Mouse (Mus musculus) urinary bladder, postnatal 10 days (tissue): ENCODE data around the gene Klhl35.

Experiments
- DNase-seq: peaks from one replicate; pipeline ENCODE4 v3.0.0; 2022; ENCODE audit warnings: low spot score

Gene Klhl35

DNA sequence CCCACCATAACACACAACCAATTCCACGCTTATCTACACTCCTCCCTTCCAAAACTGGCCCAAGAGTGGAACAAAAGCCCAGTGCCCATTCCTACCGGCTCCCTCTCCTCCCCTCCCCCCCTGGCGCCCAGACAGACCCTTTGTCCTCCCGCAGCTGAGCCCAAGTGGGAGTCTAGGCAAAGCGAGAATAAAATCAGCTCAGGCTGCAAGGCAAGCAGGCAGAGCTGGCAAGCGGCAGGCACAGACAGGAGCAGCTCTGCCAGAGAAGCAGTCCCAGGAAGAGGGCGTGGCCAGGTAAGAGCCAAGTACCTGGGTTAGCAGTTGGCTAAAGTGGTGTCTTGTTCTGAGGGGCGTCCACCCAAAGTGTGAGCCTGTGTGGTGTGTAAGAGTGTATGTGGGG lies at the start of gene Klhl35:
TSS of gene Klhl35 (plus strand) at position 194 of the 400 bp plus-strand sequence.
- no peak for DNase-seq

DNA sequence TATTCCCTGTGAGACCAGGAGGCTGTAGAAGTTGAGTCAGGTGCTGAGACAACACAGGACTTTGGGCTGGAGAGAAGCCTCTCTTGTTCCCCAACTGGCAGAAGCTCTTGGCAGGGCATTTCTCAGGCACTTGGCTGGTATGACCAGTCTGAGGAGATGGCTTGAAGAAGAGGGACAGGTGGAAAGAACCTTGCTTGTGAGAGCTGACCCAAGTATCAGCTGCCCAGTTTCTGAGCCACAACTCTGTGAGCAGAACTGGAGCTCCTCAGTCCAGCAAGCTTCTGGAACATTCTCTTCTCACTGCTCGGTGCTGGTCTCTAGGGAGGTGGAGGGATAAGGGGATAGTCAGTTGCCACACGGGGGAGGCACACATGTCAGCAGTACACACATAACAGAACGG lies 46.5 kb upstream of the Klhl35 start:
- no peak for DNase-seq

DNA sequence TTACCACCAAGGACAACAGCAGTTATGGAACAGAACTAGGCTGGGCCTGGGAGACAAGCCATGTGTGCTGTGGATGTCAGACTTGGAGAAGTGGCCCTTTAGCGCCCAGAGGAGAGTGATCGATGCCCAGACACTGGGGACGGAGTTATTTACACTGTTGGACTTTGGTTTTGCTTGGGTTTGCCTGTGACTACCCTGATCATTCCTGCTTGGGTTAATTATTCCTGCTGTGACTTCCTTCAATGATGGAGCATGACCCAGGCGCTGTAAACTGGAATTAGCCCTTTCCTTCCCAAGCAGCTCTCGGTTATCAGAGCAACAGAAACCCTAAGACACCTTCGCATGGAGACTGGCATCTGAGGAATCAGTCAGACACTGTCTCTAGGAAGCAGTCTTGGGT lies 44.8 kb upstream of the Klhl35 start:
- DNase-seq, result no peak

DNA sequence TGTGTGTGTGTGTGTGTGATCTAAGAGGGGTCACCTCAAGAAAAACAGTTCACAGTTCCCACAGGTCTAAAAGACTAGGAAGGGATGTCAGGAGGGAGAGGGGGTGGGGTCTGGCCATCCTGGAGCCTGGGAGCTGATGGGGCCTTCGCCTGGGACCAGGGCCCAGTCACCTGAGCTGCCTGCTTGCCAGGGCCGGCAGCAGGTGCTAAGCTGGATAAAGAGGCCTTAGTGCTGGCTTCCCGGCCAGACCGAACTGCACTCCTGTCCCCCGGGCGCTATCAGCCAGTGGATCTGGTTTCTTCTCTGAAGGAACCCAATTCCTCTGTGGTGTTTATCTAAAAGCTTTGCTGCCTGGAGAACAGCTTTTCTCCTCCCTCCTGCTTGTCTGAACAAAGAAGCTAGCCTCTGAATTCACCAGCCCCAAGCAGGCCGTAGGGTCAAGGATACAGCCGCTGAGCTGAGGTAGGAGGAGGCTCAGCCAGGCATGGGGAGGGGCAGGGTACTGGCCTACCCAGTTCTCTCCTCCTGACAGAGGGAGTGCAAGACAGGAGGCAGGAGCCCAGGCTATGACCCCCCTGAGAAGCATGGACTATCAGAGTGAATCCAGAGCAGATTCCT lies 41.2 kb upstream of the Klhl35 start:
- DNase-seq, result no peak

DNA sequence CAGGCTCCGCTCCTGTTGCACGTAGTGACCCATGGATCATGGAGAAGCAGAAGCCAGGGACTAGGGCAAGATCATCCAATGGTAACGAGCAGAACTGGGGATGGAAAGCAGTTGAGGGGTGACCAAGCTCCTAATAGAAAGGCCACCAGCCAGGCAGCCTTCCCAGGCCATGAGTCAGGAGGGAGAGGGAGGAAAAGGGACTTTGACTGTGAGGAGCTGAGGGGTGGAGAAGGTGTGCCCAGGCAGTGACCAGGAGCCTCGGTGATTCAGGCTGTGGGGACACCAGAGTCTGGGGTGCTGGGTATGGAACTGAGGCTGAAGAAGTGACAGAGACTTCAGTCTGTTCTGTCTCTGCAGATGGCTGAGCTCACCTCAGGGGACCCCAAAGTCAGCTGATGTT lies 40.1 kb upstream of the Klhl35 start:
- DNase-seq, result no peak

DNA sequence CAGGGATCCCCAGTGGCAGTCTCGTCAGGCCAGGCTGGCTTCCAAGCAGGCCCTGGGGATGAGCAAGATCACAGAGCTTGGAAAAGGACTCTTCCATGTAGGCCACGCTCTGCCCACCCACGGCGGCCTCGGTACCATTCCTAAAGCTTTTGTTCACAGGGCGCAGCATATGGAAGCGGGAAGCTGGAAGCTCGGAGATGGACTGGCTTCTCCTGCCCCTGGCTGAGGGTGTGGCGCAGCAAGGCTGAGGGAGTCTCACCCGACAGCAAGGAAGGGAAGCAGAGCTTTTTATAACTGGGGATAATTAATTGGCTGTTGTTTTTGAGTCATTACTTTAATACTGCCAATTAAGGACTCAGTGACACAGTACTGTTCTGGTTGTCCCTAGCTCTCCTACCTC lies 38.8 kb upstream of the Klhl35 start:
- DNase-seq, result no peak

DNA sequence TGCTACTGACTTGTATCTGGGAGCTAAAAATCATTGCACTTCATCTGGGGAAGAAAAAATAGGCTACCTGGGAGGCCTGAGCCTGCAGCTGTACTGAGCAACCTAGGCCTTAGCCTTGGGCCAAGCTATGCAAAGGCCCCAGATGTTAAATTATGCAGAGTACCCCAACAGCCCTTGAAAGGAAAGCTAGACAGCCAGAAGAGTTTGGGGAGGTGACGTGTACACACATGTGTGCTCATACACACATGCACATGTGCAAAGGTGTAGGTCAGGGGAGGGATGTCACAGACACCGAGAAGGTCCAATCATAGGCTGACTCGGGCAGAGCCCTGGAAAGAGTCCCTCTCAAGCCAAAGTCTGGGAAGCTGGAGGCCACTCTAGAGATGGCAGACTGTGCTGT lies 37.8 kb upstream of the Klhl35 start:
- DNase-seq, result no peak

DNA sequence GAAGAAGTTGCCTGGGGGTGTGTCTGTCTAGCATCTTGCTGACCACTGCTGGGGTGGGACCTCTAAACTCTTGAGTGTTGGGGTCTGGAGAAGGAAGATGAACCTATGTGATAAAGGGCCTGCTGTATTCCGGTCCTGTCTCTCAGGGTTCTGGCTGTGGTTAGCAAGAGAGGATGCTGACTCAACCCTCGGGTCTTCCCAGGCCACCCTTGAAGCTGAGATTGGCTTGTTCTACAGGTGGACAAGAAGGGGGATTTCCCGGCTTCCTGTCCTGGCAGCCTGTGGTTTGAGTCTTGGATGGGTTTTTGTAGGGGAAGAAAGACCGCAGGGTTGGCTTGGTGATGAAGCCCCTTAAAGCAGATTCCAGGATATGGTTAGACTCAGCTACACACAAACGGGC lies 37.0 kb upstream of the Klhl35 start:
- DNase-seq, result no peak

DNA sequence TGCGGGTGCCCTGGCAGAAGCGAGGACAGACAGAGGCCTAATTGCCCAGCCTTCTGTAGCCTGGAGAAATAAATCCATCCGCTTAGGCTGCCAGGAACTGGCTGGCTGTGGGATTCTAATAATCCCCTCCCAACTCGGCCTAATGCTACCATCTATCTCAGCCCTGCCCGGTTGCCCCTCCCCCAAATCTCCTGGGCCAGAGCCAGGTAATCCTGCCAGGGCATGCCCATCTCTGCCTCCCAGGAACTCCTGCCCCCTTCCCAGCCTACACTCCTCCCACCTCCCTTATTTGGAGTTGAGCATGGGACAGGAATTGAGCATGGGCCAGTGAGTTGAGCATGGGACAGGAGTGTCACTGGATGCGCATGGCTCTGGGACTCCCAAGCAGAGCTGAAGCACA lies 36.0 kb upstream of the Klhl35 start:
- no peak for DNase-seq

DNA sequence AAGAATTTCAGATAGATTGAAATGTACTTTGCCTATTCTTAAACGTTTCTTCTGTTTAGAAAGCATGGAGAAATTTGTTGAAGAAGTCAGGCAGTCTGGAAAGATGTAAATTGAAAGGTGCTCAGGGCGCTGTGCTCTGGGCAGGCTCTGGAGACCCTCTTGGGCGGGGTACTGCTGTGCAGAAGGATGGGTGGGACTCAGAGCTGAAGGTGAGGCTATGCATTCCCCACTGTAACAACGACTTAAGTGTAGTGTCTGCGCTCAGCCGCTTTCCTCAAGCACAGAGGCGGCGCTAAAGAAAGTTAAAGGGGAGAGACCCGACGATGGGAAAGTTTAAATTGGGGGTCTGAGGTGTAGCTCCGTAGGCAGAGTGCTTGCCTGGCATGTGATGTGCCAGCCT lies 35.6 kb upstream of the Klhl35 start:
- DNase-seq, result no peak

DNA sequence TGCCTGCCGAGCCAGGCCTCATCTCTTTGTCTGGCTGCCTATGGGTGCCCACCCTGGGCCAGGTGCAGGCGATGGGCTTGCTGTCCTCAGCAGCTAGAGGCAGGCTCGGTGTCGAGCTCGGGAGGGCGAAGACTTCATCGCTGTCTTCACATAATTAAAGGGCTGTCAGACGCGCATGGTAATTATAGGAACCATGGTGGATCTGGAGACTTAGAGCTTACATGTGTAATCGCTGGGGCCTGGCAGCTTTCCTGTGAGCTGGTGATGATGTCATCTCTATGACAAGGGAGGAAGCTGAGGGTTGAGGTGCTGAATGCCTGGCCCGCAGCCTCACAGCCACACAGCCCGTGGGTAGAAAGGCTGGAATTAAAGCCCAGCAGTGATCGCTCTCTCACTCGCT lies 33.6 kb upstream of the Klhl35 start:
- no peak for DNase-seq

DNA sequence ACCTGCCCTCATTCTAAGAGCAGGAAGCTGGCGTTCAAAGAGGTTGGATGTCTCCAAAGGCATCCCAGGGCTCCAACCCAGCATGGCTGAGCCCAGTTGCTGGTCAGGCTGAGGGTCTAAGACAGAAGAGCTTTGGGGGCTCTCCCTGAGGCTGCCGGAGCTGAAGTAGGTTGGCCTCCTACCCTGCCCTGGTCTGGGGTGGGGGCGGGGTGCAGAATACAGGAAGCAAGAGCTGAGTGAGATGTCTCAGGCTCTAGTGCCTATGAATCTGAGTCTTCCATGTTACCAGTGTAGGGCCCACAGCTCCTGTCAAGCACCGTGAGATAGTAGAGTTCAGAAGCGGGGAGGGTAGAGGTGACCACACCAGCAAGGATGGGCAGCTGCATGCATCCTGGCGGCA lies 32.9 kb upstream of the Klhl35 start:
- DNase-seq, result no peak

DNA sequence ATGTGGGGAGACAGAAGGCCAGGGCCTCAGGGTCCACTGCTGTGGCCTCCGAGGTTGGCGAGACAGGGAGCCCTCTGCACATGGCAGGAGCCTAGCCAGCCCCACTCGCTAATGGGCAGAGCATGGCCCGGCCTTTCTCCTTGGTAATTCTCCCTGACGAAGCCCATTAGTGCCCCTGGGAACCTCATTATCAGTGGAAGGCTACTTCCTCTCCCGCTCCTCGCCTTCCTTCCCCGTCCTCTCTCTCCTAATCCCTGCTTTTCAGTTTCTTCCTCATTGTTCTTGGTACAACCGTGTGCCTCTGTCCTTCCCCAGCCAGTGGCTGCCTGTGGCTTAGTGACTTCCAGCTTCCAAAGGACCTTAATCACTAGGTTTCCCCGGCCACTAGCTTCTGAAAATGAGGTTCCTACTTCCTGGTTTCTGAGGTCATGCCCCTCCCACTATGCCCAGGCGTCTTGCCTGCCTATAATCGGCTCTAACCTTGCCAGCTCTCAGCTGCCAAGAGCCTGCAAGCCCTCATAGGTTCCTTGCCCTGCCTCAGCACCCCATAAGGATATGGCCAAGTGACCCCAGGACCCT lies 31.0 kb upstream of the Klhl35 start:
- no peak for DNase-seq

DNA sequence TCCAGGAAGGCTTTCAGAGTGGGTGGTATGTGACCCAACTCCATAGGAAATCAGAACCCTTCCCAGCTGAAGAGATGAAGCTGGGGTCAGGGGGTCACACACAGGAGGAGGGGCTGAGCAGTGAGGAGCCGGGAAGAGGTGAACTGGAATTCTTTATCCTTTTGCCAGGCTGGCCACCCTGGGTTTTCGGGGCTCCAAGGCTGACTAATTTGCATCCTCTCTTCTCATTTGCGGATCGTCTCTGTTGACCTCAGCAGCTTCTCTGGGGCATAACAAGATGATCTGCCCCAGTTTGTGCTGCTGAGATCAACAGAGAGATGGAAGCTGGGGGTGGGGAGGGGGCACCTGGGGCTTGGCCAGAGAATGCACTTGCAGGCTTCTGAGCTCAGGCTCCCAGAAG lies 29.3 kb upstream of the Klhl35 start:
- DNase-seq, result no peak

DNA sequence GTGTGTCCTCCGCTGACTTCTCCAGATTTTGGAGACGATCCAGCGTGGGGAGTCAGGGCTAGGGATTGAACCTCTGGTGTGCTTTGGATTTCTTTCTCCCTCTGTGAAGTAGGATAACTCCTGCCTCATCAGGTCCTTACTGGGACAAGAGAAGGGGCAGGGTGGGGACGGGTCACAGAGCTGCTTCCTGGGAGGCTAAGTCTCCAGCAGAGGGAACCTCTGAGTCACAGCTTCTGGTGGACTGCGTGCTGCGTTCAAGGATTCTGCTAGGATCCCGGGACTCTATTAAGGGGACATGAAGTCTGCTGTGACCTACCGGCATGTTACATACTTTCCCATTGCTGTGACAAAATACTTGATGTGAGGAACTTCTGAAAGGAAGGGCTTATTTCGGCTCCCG lies 26.9 kb upstream of the Klhl35 start:
- no peak for DNase-seq

DNA sequence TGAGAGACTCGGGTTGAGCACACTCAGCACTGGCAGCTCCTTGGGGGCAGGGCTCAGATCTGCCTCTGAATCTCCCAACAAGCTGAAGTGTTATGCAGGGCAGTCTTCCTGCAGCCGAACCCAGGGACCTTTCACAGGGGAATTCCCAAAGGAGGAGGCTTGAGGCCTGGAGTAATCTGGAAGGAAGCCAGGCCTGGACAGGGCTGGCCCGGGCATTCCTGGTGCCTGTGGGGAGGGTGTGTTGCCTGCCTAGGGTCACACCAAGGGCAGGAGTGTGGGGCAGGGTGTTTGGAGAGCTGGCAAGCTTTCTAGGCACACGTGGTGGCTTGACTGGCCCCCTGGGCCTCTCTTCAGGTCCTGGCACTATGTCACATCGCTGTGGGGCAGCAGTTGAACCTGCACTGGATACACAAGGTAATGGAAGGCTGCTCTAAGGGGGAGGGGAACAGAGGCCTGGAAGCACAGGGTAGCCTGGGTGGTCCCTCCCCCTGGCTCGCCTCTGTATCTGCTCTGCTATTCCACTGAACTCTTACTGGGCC lies 24.2 kb upstream of the Klhl35 start:
- no peak for DNase-seq

DNA sequence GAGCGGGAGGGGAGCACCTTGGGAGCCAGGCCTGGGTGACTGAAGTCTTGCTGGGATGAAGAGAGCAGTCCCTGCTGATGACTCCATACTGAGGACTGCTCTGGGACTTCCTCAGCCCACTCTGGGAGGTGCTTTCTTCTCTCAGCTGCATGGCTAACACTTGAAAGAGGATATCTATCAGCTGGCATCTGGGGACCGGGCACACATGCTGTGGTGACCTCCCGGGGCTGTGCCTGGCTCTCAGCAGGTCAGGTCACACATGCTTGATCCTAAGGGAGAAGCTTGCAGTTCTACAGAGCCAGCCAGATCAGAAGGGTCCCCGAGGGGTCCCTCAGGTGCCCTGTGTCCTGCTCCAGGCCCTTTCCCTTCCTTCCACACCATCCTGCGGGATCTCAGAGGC lies 22.6 kb upstream of the Klhl35 start:
- DNase-seq, result no peak

DNA sequence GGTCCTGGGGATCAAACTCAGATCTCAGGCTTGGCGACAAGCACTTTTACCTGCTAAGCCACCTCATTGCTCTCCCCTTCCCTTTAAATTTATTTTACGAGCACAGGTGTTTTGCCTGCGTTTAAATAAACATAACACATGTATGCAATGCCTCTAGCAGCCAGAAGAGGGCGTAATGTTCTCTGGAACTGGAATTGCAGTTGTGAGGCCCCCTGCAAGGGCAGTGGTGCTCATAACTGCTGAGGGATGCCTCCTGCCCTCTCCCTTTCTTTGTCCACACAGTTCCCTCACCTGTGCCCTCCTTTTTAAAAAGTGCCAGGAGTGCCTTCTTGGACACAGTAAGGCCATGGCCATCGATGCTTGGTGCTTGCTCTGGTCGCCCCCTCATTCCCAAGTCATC lies 21.8 kb upstream of the Klhl35 start:
- no peak for DNase-seq

DNA sequence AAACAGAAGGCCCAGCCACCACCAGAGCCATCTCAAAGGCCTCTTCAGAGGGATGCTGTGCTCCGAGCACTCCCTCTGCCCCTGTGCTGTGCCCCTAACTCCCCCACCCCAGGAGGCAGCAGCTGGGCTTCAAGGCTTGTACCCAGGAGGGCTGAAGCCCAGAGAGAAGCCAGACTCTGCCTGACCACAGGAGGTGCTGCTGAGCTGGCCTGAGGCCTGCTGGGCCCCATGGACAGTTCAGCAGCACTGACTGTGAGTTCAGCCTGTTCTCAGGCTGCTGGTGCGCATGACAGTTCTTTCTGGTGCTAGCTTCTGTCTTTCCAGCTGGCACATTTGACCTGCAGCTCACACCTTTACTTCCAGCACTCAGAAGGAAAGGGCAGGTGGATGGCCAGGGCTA lies 20.0 kb upstream of the Klhl35 start:
- DNase-seq, result no peak

DNA sequence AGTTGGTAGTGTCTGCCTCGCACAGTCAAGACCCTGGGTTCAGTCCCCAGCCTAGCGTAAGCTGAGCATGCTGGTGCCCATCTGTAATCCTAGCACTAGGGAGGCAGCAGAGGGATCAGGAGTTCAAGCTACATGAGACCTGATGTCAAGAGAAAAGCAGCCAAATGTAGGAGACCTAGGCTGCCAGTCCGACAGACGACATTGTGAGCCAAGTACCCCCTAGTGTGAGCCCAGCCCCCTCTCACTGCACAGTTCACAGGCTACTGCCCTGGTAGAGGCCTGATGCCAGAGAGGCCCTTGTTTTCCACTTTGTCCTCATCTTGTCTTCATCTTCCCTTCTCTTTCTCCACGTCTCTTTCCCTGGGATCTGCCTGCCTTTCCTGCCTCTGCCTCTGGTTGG lies 18.5 kb upstream of the Klhl35 start:
- DNase-seq, result no peak

DNA sequence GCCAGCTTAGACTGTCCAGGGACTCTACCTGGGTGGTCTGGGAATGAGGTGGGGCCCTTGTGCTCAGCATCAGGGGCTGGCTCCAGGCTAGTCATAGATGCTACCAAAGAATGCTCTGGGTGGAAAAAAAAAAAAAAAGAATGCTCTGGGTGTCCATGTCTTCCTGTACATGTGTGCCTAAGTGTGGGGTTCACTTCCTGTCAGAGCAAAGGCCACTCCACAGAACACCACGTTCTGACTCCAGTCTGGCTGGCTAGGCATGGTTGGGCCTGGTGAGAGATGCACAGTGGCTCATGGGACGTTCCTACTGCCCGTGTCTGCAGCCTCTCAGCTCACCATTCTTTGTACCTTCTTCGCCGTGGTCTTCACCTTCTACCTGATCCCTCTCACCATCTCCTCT lies 17.2 kb upstream of the Klhl35 start:
- no peak for DNase-seq

DNA sequence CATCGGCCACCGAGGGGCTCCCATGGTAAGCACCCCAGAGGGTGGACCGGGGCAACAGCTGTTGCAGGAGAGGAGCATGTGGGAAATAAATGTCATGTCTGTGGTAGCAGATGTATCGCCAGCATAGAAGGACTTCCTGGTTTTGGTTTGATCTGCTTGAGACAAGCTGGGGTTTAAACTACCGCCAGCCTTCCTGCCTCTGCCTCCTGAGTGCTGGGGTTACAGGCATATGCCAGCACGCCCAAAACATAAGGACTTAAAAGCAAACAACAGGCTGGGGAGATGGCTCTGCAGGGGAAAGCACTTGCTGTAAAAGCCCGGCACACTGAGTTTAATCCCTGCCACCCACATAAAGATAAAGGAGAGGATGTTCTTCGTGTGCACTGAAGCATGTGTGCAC lies 16.7 kb upstream of the Klhl35 start:
- DNase-seq, result no peak

DNA sequence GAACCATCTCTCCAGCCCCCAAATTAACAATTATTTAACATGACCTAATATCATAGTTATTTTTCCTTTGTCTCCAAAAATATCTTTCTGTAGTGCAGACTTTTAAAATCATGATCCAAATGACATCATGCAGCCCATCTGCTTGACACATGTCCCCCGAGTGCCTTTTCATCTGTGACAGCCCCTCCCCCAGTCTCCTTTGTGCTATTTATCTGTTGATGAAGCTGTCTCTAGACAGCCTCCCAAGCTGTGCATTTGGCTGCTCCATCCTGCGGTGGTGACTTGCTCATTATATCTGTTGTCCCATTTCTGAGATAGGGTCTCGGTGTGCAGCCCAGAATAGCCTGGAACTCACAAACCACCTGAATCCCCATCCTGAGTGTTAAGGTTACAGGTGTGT lies 16.1 kb upstream of the Klhl35 start:
- no peak for DNase-seq

DNA sequence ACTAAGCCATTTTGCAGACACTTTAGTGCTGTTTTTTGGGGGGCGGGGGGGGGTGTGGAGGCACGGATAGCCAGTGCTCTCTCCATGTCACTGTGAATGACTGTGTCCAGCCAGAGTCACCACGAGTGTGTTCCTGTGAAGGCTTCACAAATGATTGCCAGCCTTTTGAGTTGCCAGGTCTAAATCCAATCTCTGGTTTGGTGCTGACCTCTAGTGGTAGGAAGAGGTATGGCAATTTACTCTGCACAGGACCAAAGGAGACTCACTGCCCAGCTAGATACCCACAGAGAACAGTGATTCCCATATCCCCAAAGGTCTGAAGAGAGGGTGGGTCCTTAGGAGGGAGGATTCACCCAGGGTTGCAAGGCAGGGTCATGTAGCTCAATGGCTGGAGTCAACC lies 15.1 kb upstream of the Klhl35 start:
- DNase-seq, result no peak
